ENCODE assay signal across 35 mouse cellular contexts in genomic region chr17:51646416-51646815, GRCm38 (mm10).
"Had no signal": no experiment of that assay in that cellular context is flagged by ENCODE, and none has a peak within 500 bp of the region (broad histone marks: within the 10 kb centered on the region; RNA-seq: fewer than 3 reads in every experiment).

No protein-coding gene starts in this region.

- H3K9ac ChIP-seq: heart, embryonic 12.5 days; heart, embryonic 13.5 days; heart, embryonic 15.5 days; hindbrain, embryonic 12.5 days; hindbrain, embryonic 13.5 days; hindbrain, embryonic 14.5 days; hindbrain, embryonic 15.5 days; intestine, embryonic 15.5 days; kidney, embryonic 15.5 days had no signal

- H3K9me3 ChIP-seq: heart, embryonic 10.5 days; heart, embryonic 12.5 days; heart, embryonic 13.5 days; heart, embryonic 15.5 days; hindbrain, embryonic 10.5 days; hindbrain, embryonic 12.5 days; hindbrain, embryonic 13.5 days; hindbrain, embryonic 15.5 days; intestine, embryonic 15.5 days; kidney, embryonic 15.5 days had no signal

- H3K4me2 ChIP-seq: heart, embryonic 11.5 days; heart, embryonic 12.5 days; heart, embryonic 13.5 days; heart, embryonic 15.5 days; hindbrain, embryonic 12.5 days; hindbrain, embryonic 13.5 days; hindbrain, embryonic 14.5 days; hindbrain, embryonic 15.5 days; intestine, embryonic 15.5 days; kidney, embryonic 15.5 days had no signal

- DNase-seq: heart, postnatal 10 days; heart, postnatal 14 days; heart, postnatal 36 days; heart, postnatal 4 days; kidney, adult 11 months; kidney, adult 18-20 months; kidney, adult 2 months; kidney, adult 8-10 months; kidney, adult 9 months; kidney, postnatal 10 days; kidney, postnatal 14 days; kidney, postnatal 25 days; kidney, postnatal 36 days; kidney, postnatal 4 days; layer of hippocampus, adult 9-11 months; layer of hippocampus, postnatal 36 days had no signal

- H3K4me1 ChIP-seq: heart, embryonic 10.5 days; heart, embryonic 12.5 days; heart, embryonic 13.5 days; heart, embryonic 15.5 days; hindbrain, embryonic 10.5 days; hindbrain, embryonic 12.5 days; hindbrain, embryonic 13.5 days; hindbrain, embryonic 15.5 days; intestine, embryonic 15.5 days; kidney, embryonic 15.5 days had no signal

- H3K27ac ChIP-seq: heart, embryonic 10.5 days; heart, embryonic 13.5 days; heart, embryonic 15.5 days; hindbrain, embryonic 10.5 days; hindbrain, embryonic 12.5 days; hindbrain, embryonic 13.5 days; hindbrain, embryonic 14.5 days; hindbrain, embryonic 15.5 days; hindbrain, postnatal 0 days; intestine, embryonic 15.5 days; kidney, embryonic 15.5 days; kidney, postnatal 0 days; layer of hippocampus, adult 2 months had no signal

- H3K36me3 ChIP-seq: heart, embryonic 10.5 days; heart, embryonic 12.5 days; heart, embryonic 13.5 days; heart, embryonic 15.5 days; hindbrain, embryonic 10.5 days; hindbrain, embryonic 12.5 days; hindbrain, embryonic 13.5 days; hindbrain, embryonic 15.5 days; intestine, embryonic 15.5 days; kidney, embryonic 15.5 days had no signal

- H3K4me3 ChIP-seq: heart, embryonic 10.5 days; heart, embryonic 12.5 days; heart, embryonic 13.5 days; heart, embryonic 15.5 days; hindbrain, embryonic 10.5 days; hindbrain, embryonic 12.5 days; hindbrain, embryonic 13.5 days; hindbrain, embryonic 15.5 days; intestine, embryonic 15.5 days; kidney, embryonic 15.5 days; layer of hippocampus, adult 2 months had no signal

- ATAC-seq: hindbrain, embryonic 16.5 days; hindbrain, postnatal 0 days; inflammation-experienced regulatory T-cells, adult 6 months; intestine, embryonic 15.5 days; intestine, embryonic 16.5 days; intestine, postnatal 0 days had no signal

- H3K27me3 ChIP-seq: heart, embryonic 12.5 days; heart, embryonic 13.5 days; heart, embryonic 15.5 days; hindbrain, embryonic 12.5 days; hindbrain, embryonic 13.5 days; hindbrain, embryonic 15.5 days; intestine, embryonic 15.5 days; kidney, embryonic 15.5 days had no signal
